Mouse (Mus musculus) liver, embryonic 14.5 days (tissue): Measurements from ENCODE around the gene Ndufs4. TPM values are rescaled to one million over a fixed set of nuclear protein-coding genes. Genes with fewer than 3 reads are reported as not detected.

ENCODE experiments used
- ATAC-seq: fragments of 200-750 bp; cut with Nextera tagmentation; 2 replicates; pipeline ENCODE4 v1.8.0; 2017; ENCODE audit warnings: moderate number of reproducible peaks, mild to moderate bottlenecking, moderate library complexity; ENCODE audit not compliant: insufficient read depth
- DNase-seq, 3 experiments: peaks; one replicate each; pipeline ENCODE4 v3.0.0-alpha.2; 2012 to 2013; ENCODE audit warnings: low read depth in 3 of 3, low spot score in 3 of 3
- H3K27ac ChIP-seq: fragments of 300-500 bp; sonication (generic); 2 replicates; pipeline ENCODE4 v1.5.1; 2014; ENCODE audit warnings: moderate library complexity, mild to moderate bottlenecking, control low read depth, inconsistent platforms
- H3K27me3 ChIP-seq: fragments of 300-500 bp; sonication (generic); 2 replicates; pipeline ENCODE4 v1.6.1; 2014; ENCODE audit warnings: mild to moderate bottlenecking, low read length, moderate library complexity; ENCODE audit not compliant: control insufficient read depth, insufficient read depth
- H3K36me3 ChIP-seq: fragments of 300-500 bp; sonication (generic); replicated peaks from 2 replicates; pipeline ENCODE4 v1.6.1; 2014; ENCODE audit warnings: low read depth; ENCODE audit not compliant: control insufficient read depth, insufficient read depth
- H3K4me1 ChIP-seq, 2 experiments: fragments of 200-500 bp in 1 of 2; fragments of 300-500 bp in 1 of 2; sonication (generic) in 1 of 2; replicated peaks; 2 replicates each; pipeline ENCODE4 v1.6.1; 2012 to 2014; ENCODE audit warnings: antibody characterized with exemption in 1 of 2, inconsistent platforms in 1 of 2, low read length in 1 of 2; ENCODE audit not compliant: control insufficient read depth in 2 of 2, insufficient read depth in 2 of 2
- H3K4me2 ChIP-seq: fragments of 300-500 bp; sonication (generic); 2 replicates; pipeline ENCODE4 v1.6.1; 2014; ENCODE audit warnings: low read depth, mild to moderate bottlenecking, control low read depth, moderate library complexity
- H3K4me3 ChIP-seq, 2 experiments: fragments of 200-500 bp in 1 of 2; fragments of 300-500 bp in 1 of 2; sonication (generic) in 1 of 2; 2 replicates each; pipeline ENCODE4 v1.5.1; 2012 to 2014; ENCODE audit warnings: low read depth in 2 of 2, low read length in 2 of 2, mild to moderate bottlenecking in 2 of 2, control low read depth in 1 of 2, inconsistent platforms in 1 of 2, moderate library complexity in 1 of 2; ENCODE audit not compliant: insufficient read depth in 1 of 2
- H3K9ac ChIP-seq: fragments of 300-500 bp; sonication (generic); replicated peaks from 2 replicates; pipeline ENCODE4 v1.6.1; 2014; ENCODE audit warnings: mild to moderate bottlenecking, control low read depth, moderate library complexity
- H3K9me3 ChIP-seq: fragments of 300-500 bp; sonication (generic); 2 replicates; pipeline ENCODE4 v1.6.1; 2016; ENCODE audit warnings: low read length, mixed read lengths; ENCODE audit not compliant: control insufficient read depth
- CTCF ChIP-seq: IDR thresholded peaks from 2 replicates; pipeline ENCODE4 v1.5.1; 2016; ENCODE audit warnings: antibody characterized with exemption, low read depth, control low read depth
- EP300 ChIP-seq: IDR thresholded peaks from 2 replicates; pipeline ENCODE4 v1.6.1; 2016; ENCODE audit warnings: antibody characterized with exemption, low read depth
- WGBS: fragments of 180-500 bp; shearing (Covaris S2); extraction: QIAGEN DNeasy Blood & Tissue Kit; methylation state at CpG from one replicate; pipeline ENCODE4 v1.1.7; 2014; ENCODE audit not compliant: insufficient replicate concordance; 5-methylcytosine and 5-hydroxymethylcytosine counted together
- polyA plus RNA-seq, 2 experiments: library from polyadenylated mRNA; depleted of rRNA in 1 of 2; stranded (reverse) in 1 of 2; unstranded in 1 of 2; fragments of >200 nt; fragmentation: Nextera tagmentation in 1 of 2; extraction: Ambion mirVana in 1 of 2; gene quantifications; 2 replicates each; pipeline versions ENCODE4 v1.2.1 to v1.2.3; 2012 to 2014

Gene Ndufs4
- polyA plus RNA-seq, 2 experiments: 31.4 to 151 TPM

- no peaks in the 10 kb centered on the region for H3K27me3 ChIP-seq
- no peak for TF ChIP-seq CTCF
- TF ChIP-seq EP300: no peak
- H3K4me1 ChIP-seq: no peaks in the 10 kb centered on the region
- ATAC-seq: no peak
- H3K27ac ChIP-seq: no peak overlapping the region
- H3K9me3 ChIP-seq: no peaks in the 10 kb centered on the region
- no peak overlapping the region for H3K4me3 ChIP-seq
- no peak for DNase-seq
- no peaks in the 10 kb centered on the region for H3K36me3 ChIP-seq
- H3K4me2 ChIP-seq: no peak overlapping the region
- H3K9ac ChIP-seq: no peak overlapping the region
Measured at GRCm38 (mm10) chr13:114412326-114412725, 24.3 kb upstream of the Ndufs4 start.

- DNase-seq: no peak
- Histone ChIP-seq H3K4me3 (no peak overlapping the region), H3K9me3 (no peaks in the 10 kb centered on the region), H3K27ac (no peak overlapping the region), H3K4me2 (no peak overlapping the region), H3K9ac (no peak overlapping the region), H3K27me3 (no peaks in the 10 kb centered on the region), H3K36me3 (no peaks in the 10 kb centered on the region), H3K4me1 (0 out of 4 replicates have a peak, but pooled peaks cover 0 to 1% of the 10 kb centered on the region in 2 experiments)
- WGBS: 25% methylated on average over 5 of the region's 5 CpGs
- ATAC-seq: no peak
- TF ChIP-seq CTCF: no peak
- TF ChIP-seq EP300: no peak
Measured at GRCm38 (mm10) chr13:114406866-114407265, 18.8 kb upstream of the Ndufs4 start.

- Histone ChIP-seq H3K4me3 (no peak overlapping the region), H3K27me3 (no peaks in the 10 kb centered on the region), H3K9me3 (no peaks in the 10 kb centered on the region), H3K9ac (no peak overlapping the region), H3K36me3 (no peaks in the 10 kb centered on the region), H3K27ac (no peak overlapping the region), H3K4me1 (0 out of 4 replicates have a peak, but pooled peaks cover 0 to 1% of the 10 kb centered on the region in 2 experiments), H3K4me2 (no peak overlapping the region)
- no peak for ATAC-seq
- TF ChIP-seq CTCF (no peak), EP300 (no peak)
- DNase-seq: no peak
- WGBS: 19% methylated on average over 5 of the region's 5 CpGs
Measured at GRCm38 (mm10) chr13:114406424-114406823, 18.4 kb upstream of the Ndufs4 start.

GRCm38 (mm10) chr13:114405100-114405715, 17.1 kb upstream of the Ndufs4 start:
- no peak overlapping the region for H3K4me2 ChIP-seq
- DNase-seq (no peak), ATAC-seq (no peak)
- 78% methylated on average over 9 of the region's 9 CpGs for WGBS
- H3K27me3 ChIP-seq: no peaks in the 10 kb centered on the region
- TF ChIP-seq EP300 (no peak), CTCF (no peak)
- H3K36me3 ChIP-seq: no peaks in the 10 kb centered on the region
- 0 out of 4 replicates have a peak, but pooled peaks cover 0 to 1% of the 10 kb centered on the region in 2 experiments for H3K4me1 ChIP-seq
- no peaks in the 10 kb centered on the region for H3K9me3 ChIP-seq
- no peak overlapping the region for H3K4me3 ChIP-seq
- no peak overlapping the region for H3K9ac ChIP-seq
- H3K27ac ChIP-seq: no peak overlapping the region

- H3K27me3 ChIP-seq: no peaks in the 10 kb centered on the region
- no peak; the same call in 1 of the 2 replicates for ATAC-seq
- 43% methylated on average over 2 of the region's 2 CpGs for WGBS
- H3K4me2 ChIP-seq: no peak overlapping the region
- H3K9ac ChIP-seq: no peak overlapping the region
- no peaks in the 10 kb centered on the region for H3K9me3 ChIP-seq
- no peak for DNase-seq
- H3K36me3 ChIP-seq: no peaks in the 10 kb centered on the region
- no peak overlapping the region for H3K4me3 ChIP-seq
- no peaks in the 10 kb centered on the region for H3K4me1 ChIP-seq
- TF ChIP-seq EP300: no peak
- no peak overlapping the region for H3K27ac ChIP-seq
Measured at GRCm38 (mm10) chr13:114398906-114399305, 10.8 kb upstream of the Ndufs4 start.
